Mouse (Mus musculus): Measurements from ENCODE around the gene Epha4.

The Epha4 gene

GRCm38 (mm10) chr1:77512059-77512407, 2.9 kb downstream of the Epha4 start:
- no peak for DNase-seq (ENCODE audit: low spot score)

GRCm38 (mm10) chr1:77511372-77512058, 3.4 kb downstream of the Epha4 start:
- no peak for DNase-seq (ENCODE audit: low spot score)

GRCm38 (mm10) chr1:77510623-77511022, 4.3 kb downstream of the Epha4 start:
- DNase-seq (ENCODE audit: low spot score) = no peak

- no peak for DNase-seq (ENCODE audit: low spot score)
Measured at GRCm38 (mm10) chr1:77506856-77507200, 8.1 kb downstream of the Epha4 start.

- no peak for DNase-seq (ENCODE audit: low spot score)
Measured at GRCm38 (mm10) chr1:77506038-77506855, 8.6 kb downstream of the Epha4 start.

- DNase-seq (ENCODE audit: low spot score) = no peak
Measured at GRCm38 (mm10) chr1:77505263-77505662, 9.6 kb downstream of the Epha4 start.

GRCm38 (mm10) chr1:77504813-77505212, 10.1 kb downstream of the Epha4 start:
- no peak for DNase-seq (ENCODE audit: low spot score)

- DNase-seq (ENCODE audit: low spot score) = no peak
Measured at GRCm38 (mm10) chr1:77503711-77504181, 11.1 kb downstream of the Epha4 start.

- no peak for DNase-seq (ENCODE audit: low spot score)
Measured at GRCm38 (mm10) chr1:77502554-77503119, 12.3 kb downstream of the Epha4 start.

GRCm38 (mm10) chr1:77501363-77501933, 13.4 kb downstream of the Epha4 start:
- no peak for DNase-seq (ENCODE audit: low spot score)

GRCm38 (mm10) chr1:77497506-77497905, 17.4 kb downstream of the Epha4 start:
- no peak for DNase-seq (ENCODE audit: low spot score)

- DNase-seq (ENCODE audit: low spot score) = no peak
Measured at GRCm38 (mm10) chr1:77496468-77497181, 18.3 kb downstream of the Epha4 start.

GRCm38 (mm10) chr1:77495790-77496158, 19.1 kb downstream of the Epha4 start:
- DNase-seq (ENCODE audit: low spot score) = no peak

GRCm38 (mm10) chr1:77495030-77495789, 19.7 kb downstream of the Epha4 start:
- no peak for DNase-seq (ENCODE audit: low spot score)

GRCm38 (mm10) chr1:77493841-77494635, 20.9 kb downstream of the Epha4 start:
- no peak for DNase-seq (ENCODE audit: low spot score)

- no peak for DNase-seq (ENCODE audit: low spot score)
Measured at GRCm38 (mm10) chr1:77490166-77490565, 24.7 kb downstream of the Epha4 start.

GRCm38 (mm10) chr1:77489387-77489786, 25.5 kb downstream of the Epha4 start:
- no peak for DNase-seq (ENCODE audit: low spot score)

- DNase-seq (ENCODE audit: low spot score) = no peak
Measured at GRCm38 (mm10) chr1:77487856-77488462, 26.9 kb downstream of the Epha4 start.

GRCm38 (mm10) chr1:77484766-77485596, 29.9 kb downstream of the Epha4 start:
- no peak for DNase-seq (ENCODE audit: low spot score)

All from MN1 (cell line).